Mouse (Mus musculus) heart, embryonic 15.5 days (tissue): Measurements from ENCODE around the gene Rasgrp3. TPM values are rescaled to one million over a fixed set of nuclear protein-coding genes. Genes with fewer than 3 reads are reported as not detected.

ENCODE experiments used
- ATAC-seq: fragments of 200-750 bp; cut with Nextera tagmentation; replicated peaks from 2 replicates; pipeline ENCODE4 v1.8.0; 2017; ENCODE audit warnings: low read depth, moderate TSS enrichment; ENCODE audit not compliant: insufficient number of reproducible peaks, insufficient read depth, low FRiP score
- H3K27ac ChIP-seq: fragments of 300-500 bp; sonication (generic); 2 replicates; pipeline ENCODE4 v1.5.1; 2015; ENCODE audit warnings: mild to moderate bottlenecking, inconsistent platforms
- H3K27me3 ChIP-seq: fragments of 300-500 bp; sonication (generic); 2 replicates; pipeline ENCODE4 v1.6.1; 2015; ENCODE audit warnings: inconsistent platforms
- H3K36me3 ChIP-seq: fragments of 300-500 bp; sonication (generic); 2 replicates; pipeline ENCODE4 v1.6.1; 2015; ENCODE audit warnings: mild to moderate bottlenecking, inconsistent platforms
- H3K4me1 ChIP-seq: fragments of 300-500 bp; sonication (generic); replicated peaks from 2 replicates; pipeline ENCODE4 v1.6.1; 2015; ENCODE audit warnings: inconsistent platforms
- H3K4me2 ChIP-seq: fragments of 300-500 bp; sonication (generic); 2 replicates; pipeline ENCODE4 v1.6.1; 2015; ENCODE audit warnings: inconsistent platforms, mild to moderate bottlenecking, moderate library complexity
- H3K4me3 ChIP-seq: fragments of 300-500 bp; sonication (generic); 2 replicates; pipeline ENCODE4 v1.5.1; 2015; ENCODE audit warnings: mild to moderate bottlenecking, inconsistent platforms
- H3K9ac ChIP-seq: fragments of 300-500 bp; sonication (generic); 2 replicates; pipeline ENCODE4 v1.6.1; 2015; ENCODE audit warnings: mild to moderate bottlenecking, inconsistent platforms
- H3K9me3 ChIP-seq: fragments of 300-500 bp; sonication (generic); replicated peaks from 2 replicates; pipeline ENCODE4 v1.6.1; 2016; ENCODE audit warnings: inconsistent platforms
- WGBS: fragments of 180-500 bp; shearing (Covaris S2); methylation state at CpG from one replicate; pipeline ENCODE4 v1.1.7; 2015; ENCODE audit warnings: mixed read lengths; 5-methylcytosine and 5-hydroxymethylcytosine counted together
- polyA plus RNA-seq: library from polyadenylated mRNA; unstranded; fragments of >200 nt; fragmentation: Nextera tagmentation; extraction: Ambion mirVana; gene quantifications from 2 replicates; pipeline ENCODE4 v1.2.1, GENCODE M21; 2015

Gene Rasgrp3
- polyA plus RNA-seq, 1 experiment from 2014 or later = 20.1 TPM

GRCm38 (mm10) chr17:75526411-75526810, 90.7 kb downstream of the Rasgrp3 start:
- WGBS = 87% methylated on average over 1 of the region's 1 CpGs
- H3K9me3 ChIP-seq = no peaks in the 10 kb centered on the region
- H3K4me2 ChIP-seq = no peak overlapping the region

GRCm38 (mm10) chr17:75529222-75529935, 93.7 kb downstream of the Rasgrp3 start:
- no peak for ATAC-seq
- H3K4me1 ChIP-seq = peaks cover 2% of the 10 kb centered on the region

More at GRCm38 (mm10) chr17:75526411-75526810, 90.7 kb downstream of the Rasgrp3 start:
- Histone ChIP-seq H3K27me3 (no peaks in the 10 kb centered on the region), H3K4me1 (no peaks in the 10 kb centered on the region; the same call in 1 of the 2 replicates), H3K9ac (no peak overlapping the region), H3K27ac (no peak overlapping the region), H3K36me3 (no peaks in the 10 kb centered on the region), H3K4me3 (no peak overlapping the region)
- ATAC-seq = no peak

GRCm38 (mm10) chr17:75532469-75532986, 96.8 kb downstream of the Rasgrp3 start:
- Histone ChIP-seq H3K27me3 (no peaks in the 10 kb centered on the region), H3K36me3 (peaks cover 8% of the 10 kb centered on the region; the same call in 1 of the 2 replicates), H3K27ac (no peak overlapping the region), H3K4me1 (peaks cover 5% of the 10 kb centered on the region), H3K4me2 (no peak overlapping the region), H3K9ac (no peak overlapping the region), H3K9me3 (no peaks in the 10 kb centered on the region), H3K4me3 (no peak overlapping the region)
- 83% methylated on average over 6 of the region's 6 CpGs for WGBS
- ATAC-seq = no peak

More at GRCm38 (mm10) chr17:75529222-75529935, 93.7 kb downstream of the Rasgrp3 start:
- whole genome bisulfite sequencing = 93% methylated on average over 14 of the region's 14 CpGs
- Histone ChIP-seq H3K9me3 (no peaks in the 10 kb centered on the region), H3K4me2 (no peak overlapping the region), H3K27me3 (no peaks in the 10 kb centered on the region), H3K9ac (no peak overlapping the region), H3K4me3 (no peak overlapping the region), H3K36me3 (no peaks in the 10 kb centered on the region), H3K27ac (no peak overlapping the region)

DNA sequence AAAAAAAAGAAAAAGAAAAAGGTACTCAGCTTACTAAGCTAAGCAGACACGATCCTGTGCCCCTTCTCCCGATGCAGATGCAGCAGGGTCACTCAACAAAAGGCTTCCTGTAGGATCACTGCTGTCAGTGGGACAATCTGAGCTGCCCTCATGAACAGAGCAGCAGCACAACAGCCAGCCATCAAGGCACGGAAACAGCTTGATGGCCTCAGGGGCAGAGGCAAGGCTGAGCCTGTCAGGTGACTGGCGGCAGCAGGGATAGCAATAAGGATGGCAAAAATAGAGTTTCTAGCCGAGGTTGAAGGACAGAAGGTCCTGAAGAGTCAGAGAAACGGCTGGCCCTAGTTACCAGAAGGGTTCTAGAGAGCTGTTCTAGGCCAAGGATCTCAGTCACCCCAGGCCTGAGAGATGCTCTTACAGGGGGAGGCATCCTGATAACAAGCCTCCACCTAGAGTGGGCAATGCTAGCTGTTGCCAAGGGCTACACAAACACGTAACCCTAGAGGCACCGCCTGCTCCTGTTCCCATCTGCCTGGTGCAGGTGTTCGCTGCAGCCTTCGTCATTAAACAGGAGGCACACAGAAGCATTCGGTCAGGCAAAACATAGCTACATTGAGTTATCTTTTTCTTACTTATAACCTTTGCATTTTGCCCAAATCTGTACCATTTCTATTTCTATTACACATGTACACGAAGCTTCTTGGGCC, 98.8 kb downstream of the Rasgrp3 start:
- Histone ChIP-seq H3K9me3 (no peaks in the 10 kb centered on the region), H3K9ac (no peak overlapping the region), H3K4me2 (no peak overlapping the region), H3K4me3 (no peak overlapping the region), H3K4me1 (peaks cover 5% of the 10 kb centered on the region), H3K36me3 (peaks cover 22% of the 10 kb centered on the region), H3K27ac (no peak overlapping the region), H3K27me3 (no peaks in the 10 kb centered on the region)
- 56% methylated on average over 12 of the region's 12 CpGs for WGBS
- no peak for ATAC-seq

DNA sequence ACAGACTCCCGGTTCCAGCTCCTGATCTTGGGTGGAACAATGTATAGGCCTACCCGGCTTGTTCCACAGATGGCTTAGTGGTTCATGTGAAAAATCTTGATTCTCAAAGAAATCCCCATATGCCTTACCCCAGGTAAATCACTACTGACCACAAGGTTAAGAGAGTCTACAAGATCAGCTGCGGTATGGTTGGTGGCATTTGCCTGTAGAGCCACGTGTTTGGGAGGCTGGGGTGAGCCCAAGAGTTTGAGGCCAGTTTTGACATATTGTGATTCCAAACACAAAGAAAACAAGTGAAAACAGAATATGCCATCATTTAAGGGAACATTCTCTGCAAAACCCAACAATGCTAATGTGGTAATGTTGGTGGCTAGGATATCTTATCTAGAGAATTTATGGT, 99.9 kb downstream of the Rasgrp3 start:
- Histone ChIP-seq H3K4me3 (no peak overlapping the region), H3K4me2 (no peak overlapping the region), H3K36me3 (peaks cover 27% of the 10 kb centered on the region), H3K27ac (no peak overlapping the region), H3K9me3 (no peaks in the 10 kb centered on the region), H3K9ac (no peak overlapping the region), H3K4me1 (peaks cover 6% of the 10 kb centered on the region), H3K27me3 (no peaks in the 10 kb centered on the region)
- 89% methylated on average over 4 of the region's 4 CpGs for WGBS
- ATAC-seq = no peak

- H3K4me3 ChIP-seq = no peak overlapping the region
- 31% methylated on average over 6 of the region's 6 CpGs for WGBS
- no peaks in the 10 kb centered on the region for H3K27me3 ChIP-seq
- H3K27ac ChIP-seq = no peak overlapping the region
- H3K9me3 ChIP-seq = no peaks in the 10 kb centered on the region
- no peak overlapping the region for H3K9ac ChIP-seq
- peak; percentile 47; the same call in 1 of the 2 replicates for ATAC-seq
- peaks cover 27% of the 10 kb centered on the region for H3K36me3 ChIP-seq
- H3K4me1 ChIP-seq = peaks cover 6% of the 10 kb centered on the region
- H3K4me2 ChIP-seq = no peak overlapping the region
Measured at GRCm38 (mm10) chr17:75536396-75537049, 100.8 kb downstream of the Rasgrp3 start.

DNA sequence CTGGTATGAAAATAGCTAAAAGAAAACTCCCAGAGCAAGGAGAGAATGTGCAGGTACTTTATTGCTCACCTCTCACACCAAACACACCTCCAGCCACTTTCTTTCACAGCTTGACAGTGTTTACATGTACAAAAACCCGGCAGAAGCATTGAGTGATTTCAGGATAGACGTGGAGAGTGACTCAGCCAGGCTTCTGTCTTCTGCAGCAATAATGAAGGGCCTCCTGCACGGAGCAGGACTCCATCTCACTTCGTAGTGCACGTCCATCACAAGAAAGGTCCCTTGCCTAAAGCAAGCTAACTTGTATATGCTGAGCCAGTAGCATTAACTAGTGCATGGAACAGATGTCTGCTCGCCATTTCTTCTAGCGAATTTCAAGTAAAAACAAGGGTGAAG, 101.4 kb downstream of the Rasgrp3 start:
- H3K27me3 ChIP-seq = no peaks in the 10 kb centered on the region
- H3K9ac ChIP-seq = no peak overlapping the region
- WGBS = 82% methylated on average over 7 of the region's 7 CpGs
- peaks cover 6% of the 10 kb centered on the region for H3K4me1 ChIP-seq
- no peak overlapping the region for H3K27ac ChIP-seq
- no peak for ATAC-seq
- H3K4me3 ChIP-seq = no peak overlapping the region
- H3K9me3 ChIP-seq = no peaks in the 10 kb centered on the region
- peaks cover 27% of the 10 kb centered on the region for H3K36me3 ChIP-seq
- H3K4me2 ChIP-seq = no peak overlapping the region

DNA sequence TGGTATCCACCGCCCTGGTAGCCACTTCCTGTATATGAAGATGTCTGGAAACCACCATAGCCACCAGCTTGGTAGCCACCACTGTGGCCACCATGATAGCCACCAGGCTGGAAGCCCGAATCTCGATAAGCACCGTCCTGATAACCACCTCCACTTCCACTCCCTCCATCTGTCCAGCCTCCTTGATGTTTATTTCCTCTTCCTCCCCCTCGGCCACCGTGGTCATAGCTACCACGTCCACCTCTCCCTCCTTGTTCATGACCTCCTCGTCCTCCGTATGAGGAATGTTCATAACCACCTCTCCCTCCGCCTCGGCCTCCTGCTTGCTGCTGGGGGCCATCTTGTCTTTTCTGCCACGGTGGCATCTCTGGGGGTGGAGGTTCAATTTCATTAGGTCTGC, 102.7 kb downstream of the Rasgrp3 start:
- Histone ChIP-seq H3K9me3 (no peaks in the 10 kb centered on the region), H3K4me3 (no peak overlapping the region), H3K9ac (no peak overlapping the region), H3K27ac (no peak overlapping the region), H3K36me3 (peaks cover 31% of the 10 kb centered on the region), H3K27me3 (no peaks in the 10 kb centered on the region), H3K4me2 (no peak overlapping the region), H3K4me1 (peaks cover 7% of the 10 kb centered on the region)
- no peak for ATAC-seq
- WGBS = 86% methylated on average over 12 of the region's 12 CpGs

DNA sequence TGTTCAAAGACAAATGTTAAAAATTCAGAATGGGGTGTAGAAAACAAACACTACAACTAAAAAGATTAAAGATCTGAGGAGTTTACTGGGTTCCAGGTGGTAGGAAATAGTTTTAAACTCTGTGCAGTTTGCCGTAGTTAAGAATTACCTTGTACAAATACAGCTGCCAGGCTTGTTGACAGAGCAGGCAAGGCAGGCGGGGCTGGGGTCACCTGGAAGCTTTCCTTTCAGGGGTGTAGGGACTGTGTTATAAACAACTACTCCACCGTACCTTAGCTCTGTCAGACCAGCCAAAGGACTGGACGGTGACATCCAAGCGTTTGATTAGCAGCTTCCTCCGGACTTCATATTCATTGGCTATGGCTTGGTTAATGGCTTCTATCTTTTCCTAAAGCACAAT, 103.4 kb downstream of the Rasgrp3 start:
- Histone ChIP-seq H3K9ac (no peak overlapping the region), H3K4me2 (no peak overlapping the region), H3K4me3 (no peak overlapping the region), H3K9me3 (no peaks in the 10 kb centered on the region), H3K27ac (no peak overlapping the region), H3K36me3 (peaks cover 31% of the 10 kb centered on the region), H3K27me3 (no peaks in the 10 kb centered on the region), H3K4me1 (peaks cover 10% of the 10 kb centered on the region)
- no peak for ATAC-seq
- WGBS = 86% methylated on average over 6 of the region's 6 CpGs

GRCm38 (mm10) chr17:75539841-75540240, 104.1 kb downstream of the Rasgrp3 start:
- WGBS = 51% methylated on average over 5 of the region's 5 CpGs
- ATAC-seq = no peak
- Histone ChIP-seq H3K27me3 (no peaks in the 10 kb centered on the region), H3K4me1 (peaks cover 12% of the 10 kb centered on the region), H3K36me3 (peaks cover 31% of the 10 kb centered on the region), H3K9ac (no peak overlapping the region), H3K4me2 (no peak overlapping the region), H3K4me3 (no peak overlapping the region), H3K9me3 (no peaks in the 10 kb centered on the region), H3K27ac (no peak overlapping the region)

GRCm38 (mm10) chr17:75543434-75543833, 107.7 kb downstream of the Rasgrp3 start:
- Histone ChIP-seq H3K4me1 (peaks cover 17% of the 10 kb centered on the region), H3K36me3 (peaks cover 36% of the 10 kb centered on the region), H3K27me3 (no peaks in the 10 kb centered on the region), H3K4me2 (no peak overlapping the region), H3K9me3 (no peaks in the 10 kb centered on the region), H3K9ac (no peak overlapping the region), H3K27ac (no peak overlapping the region), H3K4me3 (no peak overlapping the region)
- ATAC-seq = no peak
- WGBS = 30% methylated on average over 7 of the region's 7 CpGs
